Mouse (Mus musculus) liver, embryonic 14.5 days (tissue): ENCODE measurements around the gene Inpp5b. TPM values are rescaled to one million over a fixed set of nuclear protein-coding genes. Genes with fewer than 3 reads are reported as not detected.

Experiments used
- ATAC-seq: fragments of 200-750 bp; cut with Nextera tagmentation; 2 replicates; pipeline ENCODE4 v1.8.0; 2017; ENCODE audit warnings: moderate number of reproducible peaks, mild to moderate bottlenecking, moderate library complexity; ENCODE audit not compliant: insufficient read depth
- DNase-seq, 3 experiments: peaks; one replicate each; pipeline ENCODE4 v3.0.0-alpha.2; 2012 to 2013; ENCODE audit warnings: low read depth in 3 of 3, low spot score in 3 of 3
- H3K27ac ChIP-seq: fragments of 300-500 bp; sonication (generic); 2 replicates; pipeline ENCODE4 v1.5.1; 2014; ENCODE audit warnings: moderate library complexity, mild to moderate bottlenecking, control low read depth, inconsistent platforms
- H3K27me3 ChIP-seq: fragments of 300-500 bp; sonication (generic); 2 replicates; pipeline ENCODE4 v1.6.1; 2014; ENCODE audit warnings: mild to moderate bottlenecking, low read length, moderate library complexity; ENCODE audit not compliant: control insufficient read depth, insufficient read depth
- H3K36me3 ChIP-seq: fragments of 300-500 bp; sonication (generic); replicated peaks from 2 replicates; pipeline ENCODE4 v1.6.1; 2014; ENCODE audit warnings: low read depth; ENCODE audit not compliant: control insufficient read depth, insufficient read depth
- H3K4me1 ChIP-seq, 2 experiments: fragments of 200-500 bp in 1 of 2; fragments of 300-500 bp in 1 of 2; sonication (generic) in 1 of 2; replicated peaks; 2 replicates each; pipeline ENCODE4 v1.6.1; 2012 to 2014; ENCODE audit warnings: antibody characterized with exemption in 1 of 2, inconsistent platforms in 1 of 2, low read length in 1 of 2; ENCODE audit not compliant: control insufficient read depth in 2 of 2, insufficient read depth in 2 of 2
- H3K4me2 ChIP-seq: fragments of 300-500 bp; sonication (generic); 2 replicates; pipeline ENCODE4 v1.6.1; 2014; ENCODE audit warnings: low read depth, mild to moderate bottlenecking, control low read depth, moderate library complexity
- H3K4me3 ChIP-seq, 2 experiments: fragments of 200-500 bp in 1 of 2; fragments of 300-500 bp in 1 of 2; sonication (generic) in 1 of 2; 2 replicates each; pipeline ENCODE4 v1.5.1; 2012 to 2014; ENCODE audit warnings: low read depth in 2 of 2, low read length in 2 of 2, mild to moderate bottlenecking in 2 of 2, control low read depth in 1 of 2, inconsistent platforms in 1 of 2, moderate library complexity in 1 of 2; ENCODE audit not compliant: insufficient read depth in 1 of 2
- H3K9ac ChIP-seq: fragments of 300-500 bp; sonication (generic); replicated peaks from 2 replicates; pipeline ENCODE4 v1.6.1; 2014; ENCODE audit warnings: mild to moderate bottlenecking, control low read depth, moderate library complexity
- H3K9me3 ChIP-seq: fragments of 300-500 bp; sonication (generic); 2 replicates; pipeline ENCODE4 v1.6.1; 2016; ENCODE audit warnings: low read length, mixed read lengths; ENCODE audit not compliant: control insufficient read depth
- CTCF ChIP-seq: IDR thresholded peaks from 2 replicates; pipeline ENCODE4 v1.5.1; 2016; ENCODE audit warnings: antibody characterized with exemption, low read depth, control low read depth
- EP300 ChIP-seq: IDR thresholded peaks from 2 replicates; pipeline ENCODE4 v1.6.1; 2016; ENCODE audit warnings: antibody characterized with exemption, low read depth
- WGBS: fragments of 180-500 bp; shearing (Covaris S2); extraction: QIAGEN DNeasy Blood & Tissue Kit; methylation state at CpG from one replicate; pipeline ENCODE4 v1.1.7; 2014; ENCODE audit not compliant: insufficient replicate concordance; 5-methylcytosine and 5-hydroxymethylcytosine counted together
- polyA plus RNA-seq, 2 experiments: library from polyadenylated mRNA; depleted of rRNA in 1 of 2; stranded (reverse) in 1 of 2; unstranded in 1 of 2; fragments of >200 nt; fragmentation: Nextera tagmentation in 1 of 2; extraction: Ambion mirVana in 1 of 2; gene quantifications; 2 replicates each; pipeline versions ENCODE4 v1.2.1 to v1.2.3; 2012 to 2014

The Inpp5b gene
- polyA plus RNA-seq (2012; rRNA removed), result 36.6 and 40.3 TPM in 2 replicates
- 36.7 and 40.0 TPM in 2 replicates for polyA plus RNA-seq (2014; fragmentation: Nextera tagmentation; extraction: Ambion mirVana)

GRCm38 (mm10) chr4:124741376-124742343, at the start of gene Inpp5b:
Gene Inpp5b (plus strand): TSS chr4:124741850.
- H3K27ac ChIP-seq, result no peak within 1 kb of the TSS
- peak; percentile 43 to 49 (median 46) for DNase-seq

GRCm38 (mm10) chr4:124692416-124692861, 49.2 kb upstream of the Inpp5b start:
- DNase-seq (no peak), ATAC-seq (no peak)
- Histone ChIP-seq H3K27ac (no peak overlapping the region), H3K36me3 (no peaks in the 10 kb centered on the region; the same call in 1 of the 2 replicates), H3K4me1 (peaks cover 7 to 18% of the 10 kb centered on the region in 2 experiments; a peak in 3 of 4 replicates), H3K9me3 (no peaks in the 10 kb centered on the region), H3K4me3 (peak overlapping the region; percentile 67 to 88), H3K27me3 (no peaks in the 10 kb centered on the region), H3K4me2 (peak overlapping the region; percentile 80), H3K9ac (peak overlapping the region; percentile 69)
- TF ChIP-seq CTCF, result no peak
- no peak for TF ChIP-seq EP300
- 50% methylated on average over 3 of the region's 3 CpGs for WGBS

More at GRCm38 (mm10) chr4:124741376-124742343, at the start of gene Inpp5b:
- peak; percentile 68 for ATAC-seq
- Histone ChIP-seq H3K9me3 (no peaks in the 10 kb centered on the region), H3K9ac (peak within 1 kb of the TSS; percentile 65), H3K4me2 (peak within 1 kb of the TSS; percentile 84), H3K36me3 (no peaks in the 10 kb centered on the region), H3K4me1 (peaks cover 0 to 9% of the 10 kb centered on the region in 2 experiments; a peak in 3 of 4 replicates), H3K4me3 (peak within 1 kb of the TSS; percentile 55 to 64), H3K27me3 (no peaks in the 10 kb centered on the region)
- 11% methylated on average over 25 of the region's 25 CpGs for WGBS
- TF ChIP-seq EP300 (no peak), CTCF (no peak)

GRCm38 (mm10) chr4:124693135-124693894, 48.3 kb upstream of the Inpp5b start, which contains the start of gene Utp11:
Gene Utp11 (minus strand): TSS chr4:124693600.
- no peaks in the 10 kb centered on the region for H3K27me3 ChIP-seq
- ATAC-seq (peak; percentile 96), DNase-seq (peak; percentile 81 to 88 (median 82))
- H3K9me3 ChIP-seq, result no peaks in the 10 kb centered on the region
- under 1% methylated on average over 43 of the region's 43 CpGs for WGBS
- H3K4me1 ChIP-seq, result peaks cover 7 to 18% of the 10 kb centered on the region in 2 experiments; a peak in 3 of 4 replicates
- H3K9ac ChIP-seq, result peak within 1 kb of the TSS; percentile 69
- TF ChIP-seq EP300, result no peak
- TF ChIP-seq CTCF, result no peak
- H3K36me3 ChIP-seq, result no peaks in the 10 kb centered on the region; the same call in 1 of the 2 replicates
- H3K27ac ChIP-seq, result no peak within 1 kb of the TSS
- peak within 1 kb of the TSS; percentile 80 for H3K4me2 ChIP-seq
- H3K4me3 ChIP-seq, result peak within 1 kb of the TSS; percentile 67 to 88

- peaks cover 7 to 18% of the 10 kb centered on the region in 2 experiments; a peak in 3 of 4 replicates for H3K4me1 ChIP-seq
- ATAC-seq, result no peak
Observed at GRCm38 (mm10) chr4:124694572-124694971, 47.1 kb upstream of the Inpp5b start.

More at GRCm38 (mm10) chr4:124694572-124694971, 47.1 kb upstream of the Inpp5b start:
- Histone ChIP-seq H3K36me3 (no peaks in the 10 kb centered on the region), H3K9me3 (no peaks in the 10 kb centered on the region), H3K27me3 (no peaks in the 10 kb centered on the region), H3K27ac (no peak overlapping the region), H3K4me2 (no peak overlapping the region), H3K9ac (no peak overlapping the region), H3K4me3 (no peak overlapping the region)
- TF ChIP-seq CTCF, result no peak
- no peak for TF ChIP-seq EP300
- no peak for DNase-seq
- 88% methylated on average over 2 of the region's 2 CpGs for WGBS
